Mouse (Mus musculus) WW6 (cell line): Measurements from ENCODE around the gene Fyb.

Experiments used
- DNase-seq: peaks from one replicate; pipeline ENCODE4 v3.0.0-alpha.2; 2013; ENCODE audit warnings: low read depth, low spot score

Fyb gene

GRCm38 (mm10) chr15:6593254-6593623 is 70.6 kb downstream of the Fyb start:
- no peak for DNase-seq

- DNase-seq, result no peak
These were observed 76.0 kb downstream of the Fyb start for GRCm38 (mm10) chr15:6598626-6599025.

GRCm38 (mm10) chr15:6600314-6600713 is 77.7 kb downstream of the Fyb start:
- no peak for DNase-seq

GRCm38 (mm10) chr15:6601330-6601729 is 78.7 kb downstream of the Fyb start:
- DNase-seq, result no peak

- DNase-seq, result no peak
These were observed 79.3 kb downstream of the Fyb start for GRCm38 (mm10) chr15:6602003-6602402.

GRCm38 (mm10) chr15:6610703-6611102 is 88.0 kb downstream of the Fyb start:
- no peak for DNase-seq

- no peak for DNase-seq
These were observed 90.2 kb downstream of the Fyb start for GRCm38 (mm10) chr15:6612835-6613234.

GRCm38 (mm10) chr15:6616382-6617149 is 93.9 kb downstream of the Fyb start:
- DNase-seq, result no peak

GRCm38 (mm10) chr15:6619558-6620316 is 97.1 kb downstream of the Fyb start:
- DNase-seq, result no peak

- DNase-seq, result no peak
These were observed 99.9 kb downstream of the Fyb start for GRCm38 (mm10) chr15:6622512-6622911.

- no peak for DNase-seq
These were observed 101.0 kb downstream of the Fyb start for GRCm38 (mm10) chr15:6623529-6624228.

GRCm38 (mm10) chr15:6624365-6625182 is 101.9 kb downstream of the Fyb start:
- no peak for DNase-seq

GRCm38 (mm10) chr15:6625607-6626033 is 103.0 kb downstream of the Fyb start:
- no peak for DNase-seq

- DNase-seq, result no peak
These were observed 103.5 kb downstream of the Fyb start for GRCm38 (mm10) chr15:6626123-6626522.

GRCm38 (mm10) chr15:6628431-6629077 is 105.9 kb downstream of the Fyb start:
- no peak for DNase-seq

- no peak for DNase-seq
These were observed 106.5 kb downstream of the Fyb start for GRCm38 (mm10) chr15:6629174-6629573.

- DNase-seq, result no peak
These were observed 112.8 kb downstream of the Fyb start for GRCm38 (mm10) chr15:6635405-6635804.

- DNase-seq, result no peak
These were observed 119.6 kb downstream of the Fyb start for GRCm38 (mm10) chr15:6642223-6642622.

- no peak for DNase-seq
These were observed 122.8 kb downstream of the Fyb start for GRCm38 (mm10) chr15:6645498-6645897.

- no peak for DNase-seq
These were observed 124.4 kb downstream of the Fyb start for GRCm38 (mm10) chr15:6647066-6647465.
